11 mouse cellular contexts compared by ENCODE assay signal in the genomic region with DNA sequence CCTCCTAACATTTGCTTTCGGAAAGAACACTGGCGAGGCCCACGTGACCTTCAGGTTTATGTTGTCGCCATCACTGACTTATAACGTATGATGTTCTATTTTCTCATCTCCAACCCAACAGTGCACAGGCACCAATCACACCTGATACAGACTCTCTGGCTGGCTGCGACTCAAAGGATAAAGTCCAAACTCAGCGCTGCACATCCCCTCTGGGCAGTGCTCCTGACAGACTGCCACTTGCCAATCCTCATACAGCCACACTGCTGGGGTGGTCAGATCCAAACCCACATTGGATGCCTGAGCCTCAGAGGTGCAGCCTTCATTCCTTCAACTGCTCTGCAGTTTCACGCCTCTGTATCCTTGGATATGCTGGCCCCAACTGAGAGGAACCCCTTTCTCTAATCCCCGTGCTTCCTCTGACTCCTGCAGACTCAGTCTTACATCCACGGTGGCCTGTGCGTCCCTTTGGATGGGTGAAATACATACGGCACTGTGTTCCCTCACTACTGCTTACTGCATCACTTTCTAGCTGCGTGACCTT. TPM values are rescaled to one million over a fixed set of nuclear protein-coding genes. Genes with fewer than 3 reads are reported as not detected.
DNase-seq lines count a peak whose midpoint lies in the region; ATAC-seq lines count a peak whose summit lies in the region.
"Had no signal": no experiment of that assay in that cellular context is flagged by ENCODE, and none has a peak within 500 bp of the region (broad histone marks: within the 10 kb centered on the region; RNA-seq: fewer than 3 reads in every experiment).

No protein-coding gene starts in this region.

- 0 out of 2 replicates have a peak overlapping the region, but pooled peaks have one; percentile 21 for H3K4me2 ChIP-seq in forebrain, embryonic 11.5 days (ENCODE audit: low read depth, low read length, severe bottlenecking)
- H3K4me2 ChIP-seq in limb, embryonic 12.5 days, result peak overlapping the region; percentile 95; the same call in 1 of the 2 replicates
- H3K4me2 ChIP-seq in neural tube, embryonic 13.5 days, result peak overlapping the region; percentile 84

- H3K27ac ChIP-seq in forebrain, embryonic 11.5 days (ENCODE audit: low read depth, low read length), result no peak overlapping the region
- H3K27ac ChIP-seq in forebrain, embryonic 10.5 days, result no peak overlapping the region
- H3K27ac ChIP-seq in limb, embryonic 12.5 days, result no peak overlapping the region
- no peak overlapping the region for H3K27ac ChIP-seq in limb, embryonic 10.5 days
- H3K27ac ChIP-seq in neural tube, embryonic 13.5 days (replicated peaks), result no peak overlapping the region

- H3K4me3 ChIP-seq in forebrain, embryonic 11.5 days (ENCODE audit: low read depth, low read length), result no peak overlapping the region
- no peak overlapping the region; the same call in 1 of the 2 replicates for H3K4me3 ChIP-seq in forebrain, embryonic 10.5 days
- H3K4me3 ChIP-seq in limb, embryonic 12.5 days (replicated peaks), result no peak overlapping the region
- no peak overlapping the region for H3K4me3 ChIP-seq in limb, embryonic 10.5 days
- peak overlapping the region; percentile 93 for H3K4me3 ChIP-seq in neural tube, embryonic 13.5 days

- no peaks in the 10 kb centered on the region for H3K36me3 ChIP-seq in forebrain, embryonic 11.5 days (ENCODE audit: control insufficient read depth, insufficient read depth, low read length)
- H3K36me3 ChIP-seq in forebrain, embryonic 10.5 days (replicated peaks), result no peaks in the 10 kb centered on the region
- no peaks in the 10 kb centered on the region for H3K36me3 ChIP-seq in limb, embryonic 12.5 days
- no peaks in the 10 kb centered on the region for H3K36me3 ChIP-seq in limb, embryonic 10.5 days
- H3K36me3 ChIP-seq in neural tube, embryonic 13.5 days, result no peaks in the 10 kb centered on the region

- H3K4me1 ChIP-seq in forebrain, embryonic 11.5 days (replicated peaks; ENCODE audit: control insufficient read depth, insufficient read depth, low read length), result peaks cover 7% of the 10 kb centered on the region; the same call in 1 of the 2 replicates
- H3K4me1 ChIP-seq in forebrain, embryonic 10.5 days, result peaks cover 43% of the 10 kb centered on the region
- H3K4me1 ChIP-seq in limb, embryonic 12.5 days (replicated peaks), result peaks cover 20% of the 10 kb centered on the region
- peaks cover 23% of the 10 kb centered on the region for H3K4me1 ChIP-seq in limb, embryonic 10.5 days
- H3K4me1 ChIP-seq in neural tube, embryonic 13.5 days (replicated peaks), result peaks cover 61% of the 10 kb centered on the region

- no peak for ATAC-seq in forebrain, embryonic 11.5 days (replicated peaks; ENCODE audit: low FRiP score)
- no peak for ATAC-seq in limb, embryonic 12.5 days (ENCODE audit: insufficient number of reproducible peaks, insufficient read depth, low FRiP score, low TSS enrichment, low read depth)
- no peak for ATAC-seq in neural tube, embryonic 13.5 days (ENCODE audit: low read depth)

- 85% methylated on average over 13 of the region's 13 CpGs for WGBS in forebrain, embryonic 11.5 days
- 84% methylated on average over 13 of the region's 13 CpGs for WGBS in forebrain, embryonic 10.5 days
- WGBS in limb, embryonic 12.5 days, result 76% methylated on average over 13 of the region's 13 CpGs
- WGBS in limb, embryonic 10.5 days, result 76% methylated on average over 13 of the region's 13 CpGs
- 83% methylated on average over 13 of the region's 13 CpGs for WGBS in neural tube, embryonic 13.5 days

- DNase-seq in forebrain, embryonic 11.5 days (ENCODE audit: low spot score), result no peak
- DNase-seq in forebrain, embryonic 10.5 days (ENCODE audit: extremely low spot score, low spot score), result no peak
- DNase-seq in limb, embryonic 10.5 days (ENCODE audit: low spot score), result no peak
- peak; percentile 27 for DNase-seq in liver
- no peak for DNase-seq in adrenal gland, postnatal 25 days
- no peak for DNase-seq in urinary bladder, adult 2 months (ENCODE audit: low spot score)
- DNase-seq: embryo, embryonic 11 days; layer of hippocampus, postnatal 36 days; lung, postnatal 4 days had no signal

- H3K9ac ChIP-seq in forebrain, embryonic 11.5 days (ENCODE audit: low read length), result no peak overlapping the region
- no peak overlapping the region for H3K9ac ChIP-seq in limb, embryonic 12.5 days (replicated peaks)
- peak overlapping the region; percentile 57 for H3K9ac ChIP-seq in neural tube, embryonic 13.5 days

- no peaks in the 10 kb centered on the region for H3K27me3 ChIP-seq in forebrain, embryonic 11.5 days (ENCODE audit: control insufficient read depth, insufficient read depth, low read length)
- H3K27me3 ChIP-seq in forebrain, embryonic 10.5 days (ENCODE audit: poor library complexity, severe bottlenecking), result no peaks in the 10 kb centered on the region
- peaks cover 4% of the 10 kb centered on the region; the same call in 1 of the 2 replicates for H3K27me3 ChIP-seq in limb, embryonic 12.5 days
- no peaks in the 10 kb centered on the region for H3K27me3 ChIP-seq in limb, embryonic 10.5 days (ENCODE audit: low read depth, poor library complexity, severe bottlenecking)
- H3K27me3 ChIP-seq in neural tube, embryonic 13.5 days, result no peaks in the 10 kb centered on the region

- H3K9me3 ChIP-seq in forebrain, embryonic 11.5 days (ENCODE audit: control insufficient read depth, low read length), result no peaks in the 10 kb centered on the region
- no peaks in the 10 kb centered on the region for H3K9me3 ChIP-seq in forebrain, embryonic 10.5 days
- no peaks in the 10 kb centered on the region for H3K9me3 ChIP-seq in limb, embryonic 12.5 days
- no peaks in the 10 kb centered on the region for H3K9me3 ChIP-seq in limb, embryonic 10.5 days (replicated peaks)
- H3K9me3 ChIP-seq in neural tube, embryonic 13.5 days, result no peaks in the 10 kb centered on the region

RNA-seq across cellular contexts. Expression of a gene that starts 3.0 kb away (rescaled TPM):
- 12.7 and 13.1 TPM in 2 replicates for polyA plus RNA-seq in forebrain, embryonic 11.5 days (2014; fragmentation: Nextera tagmentation; extraction: Ambion mirVana)
- polyA plus RNA-seq in forebrain, embryonic 10.5 days (2016; fragmentation: Nextera tagmentation; extraction: Ambion mirVana), result 5.2 and 6.6 TPM in 2 replicates
- polyA plus RNA-seq in limb, embryonic 12.5 days (2016; fragmentation: Nextera tagmentation; extraction: Ambion mirVana), result 7.6 and 10.4 TPM in 2 replicates
- 4.4 and 5.1 TPM in 2 replicates for polyA plus RNA-seq in limb, embryonic 10.5 days (2016; fragmentation: Nextera tagmentation; extraction: Ambion mirVana)
- polyA plus RNA-seq in neural tube, embryonic 13.5 days (2015; fragmentation: Nextera tagmentation; extraction: Ambion mirVana), result 17.8 and 21.8 TPM in 2 replicates
- total RNA-seq in adrenal gland, postnatal 25 days (2021), result 22.4 and 23.4 TPM in 2 replicates
- polyA plus RNA-seq in urinary bladder, adult 2 months (2012; rRNA removed), result 21.5 and 22.3 TPM in 2 replicates

Comparison
In these comparisons a context has a peak if more than half of its experiments do, and no peak if none do; other contexts are left out.
1. H3K4me2 ChIP-seq: peak in every context shown above with its lines; median percentile 95 in limb, embryonic 12.5 days; 84 in neural tube, embryonic 13.5 days; 21 in forebrain, embryonic 11.5 days.